Mouse (Mus musculus): ENCODE data around the gene Vangl1. TPM values are rescaled to one million over a fixed set of nuclear protein-coding genes. Genes with fewer than 3 reads are reported as not detected.
A peak's percentile ranks its signal among the peaks of the same experiment; 100 is the strongest.
"Not testable (repeated sequence)": the region's sequence is repeated elsewhere in the genome, so short reads cannot be mapped to it uniquely, and the experiment has no call there.

Gene Vangl1
- polyA plus RNA-seq, 1 experiment from 2014 or later: 52.9 TPM

- no peaks in the 10 kb centered on the region for H3K9me3 ChIP-seq (ENCODE audit: control insufficient read depth, low read length)
- no peak overlapping the region for H3K4me3 ChIP-seq (ENCODE audit: low read depth, low read length)
- H3K27me3 ChIP-seq (replicated peaks; ENCODE audit: control insufficient read depth, insufficient read depth, low read length): no peaks in the 10 kb centered on the region
- H3K27ac ChIP-seq (ENCODE audit: low read depth, low read length): no peak overlapping the region
- no peak overlapping the region for H3K9ac ChIP-seq (ENCODE audit: low read depth, low read length)
- no peaks in the 10 kb centered on the region for H3K36me3 ChIP-seq (ENCODE audit: control insufficient read depth, insufficient read depth, low read length)
- no peak overlapping the region for H3K4me2 ChIP-seq
- H3K4me1 ChIP-seq (replicated peaks; ENCODE audit: control insufficient read depth, insufficient read depth, low read length): no peaks in the 10 kb centered on the region; the same call in 1 of the 2 replicates
- WGBS: 61% methylated on average over 8 of the region's 8 CpGs
- DNase-seq (ENCODE audit: low spot score): no peak
- no peak for ATAC-seq (replicated peaks; ENCODE audit: low FRiP score)
Measured at GRCm38 (mm10) chr3:102174118-102174865, 30.2 kb downstream of the Vangl1 start.

- H3K4me1 ChIP-seq (replicated peaks; ENCODE audit: control insufficient read depth, insufficient read depth, low read length): peaks cover 20% of the 10 kb centered on the region
- no peak overlapping the region for H3K9ac ChIP-seq (ENCODE audit: low read depth, low read length)
- 82% methylated on average over 13 of the region's 13 CpGs for WGBS
- peak overlapping the region; percentile 53; the same call in 1 of the 2 replicates for H3K27ac ChIP-seq (ENCODE audit: low read depth, low read length)
- ATAC-seq (replicated peaks; ENCODE audit: low FRiP score) (no peak), DNase-seq (ENCODE audit: low spot score) (no peak)
- H3K4me2 ChIP-seq: no peak overlapping the region
- no peaks in the 10 kb centered on the region for H3K27me3 ChIP-seq (replicated peaks; ENCODE audit: control insufficient read depth, insufficient read depth, low read length)
- H3K36me3 ChIP-seq (ENCODE audit: control insufficient read depth, insufficient read depth, low read length): peaks cover 1% of the 10 kb centered on the region; the same call in 1 of the 2 replicates
- H3K4me3 ChIP-seq (ENCODE audit: low read depth, low read length): no peak overlapping the region
- no peaks in the 10 kb centered on the region for H3K9me3 ChIP-seq (ENCODE audit: control insufficient read depth, low read length)
Measured at GRCm38 (mm10) chr3:102169197-102169905, 35.1 kb downstream of the Vangl1 start.

GRCm38 (mm10) chr3:102167555-102168210 lies 36.8 kb downstream of the Vangl1 start:
- Histone ChIP-seq H3K27me3 (replicated peaks; ENCODE audit: control insufficient read depth, insufficient read depth, low read length) (no peaks in the 10 kb centered on the region), H3K36me3 (ENCODE audit: control insufficient read depth, insufficient read depth, low read length) (peaks cover 13% of the 10 kb centered on the region), H3K27ac (ENCODE audit: low read depth, low read length) (peak overlapping the region; percentile 96), H3K4me3 (ENCODE audit: low read depth, low read length) (no peak overlapping the region), H3K9me3 (ENCODE audit: control insufficient read depth, low read length) (no peaks in the 10 kb centered on the region), H3K4me2 (peak overlapping the region; percentile 37), H3K9ac (ENCODE audit: low read depth, low read length) (peak overlapping the region; percentile 56), H3K4me1 (replicated peaks; ENCODE audit: control insufficient read depth, insufficient read depth, low read length) (peaks cover 20% of the 10 kb centered on the region)
- ATAC-seq (replicated peaks; ENCODE audit: low FRiP score) (peak; percentile 19), DNase-seq (ENCODE audit: low spot score) (no peak)
- 9% methylated on average over 10 of the region's 10 CpGs for WGBS

GRCm38 (mm10) chr3:102166794-102167193 lies 37.7 kb downstream of the Vangl1 start:
- Histone ChIP-seq H3K4me2 (peak overlapping the region; percentile 37), H3K9ac (ENCODE audit: low read depth, low read length) (peak overlapping the region; percentile 26; the same call in 1 of the 2 replicates)

GRCm38 (mm10) chr3:102166287-102166620 lies 38.2 kb downstream of the Vangl1 start:
- ATAC-seq (replicated peaks; ENCODE audit: low FRiP score) (peak; percentile 53), DNase-seq (ENCODE audit: low spot score) (no peak)
- Histone ChIP-seq H3K9ac (ENCODE audit: low read depth, low read length) (no peak overlapping the region; the same call in 1 of the 2 replicates), H3K9me3 (ENCODE audit: control insufficient read depth, low read length) (no peaks in the 10 kb centered on the region), H3K4me1 (replicated peaks; ENCODE audit: control insufficient read depth, insufficient read depth, low read length) (peaks cover 20% of the 10 kb centered on the region), H3K27ac (ENCODE audit: low read depth, low read length) (peak overlapping the region; percentile 96), H3K4me3 (ENCODE audit: low read depth, low read length) (no peak overlapping the region), H3K36me3 (ENCODE audit: control insufficient read depth, insufficient read depth, low read length) (peaks cover 18% of the 10 kb centered on the region), H3K27me3 (replicated peaks; ENCODE audit: control insufficient read depth, insufficient read depth, low read length) (no peaks in the 10 kb centered on the region), H3K4me2 (peak overlapping the region; percentile 37)
- WGBS: 49% methylated on average over 4 of the region's 4 CpGs

More at GRCm38 (mm10) chr3:102166794-102167193, 37.7 kb downstream of the Vangl1 start:
- no peaks in the 10 kb centered on the region for H3K27me3 ChIP-seq (replicated peaks; ENCODE audit: control insufficient read depth, insufficient read depth, low read length)
- peaks cover 13% of the 10 kb centered on the region for H3K36me3 ChIP-seq (ENCODE audit: control insufficient read depth, insufficient read depth, low read length)
- ATAC-seq (replicated peaks; ENCODE audit: low FRiP score): no peak
- H3K4me1 ChIP-seq (replicated peaks; ENCODE audit: control insufficient read depth, insufficient read depth, low read length): peaks cover 20% of the 10 kb centered on the region
- DNase-seq (ENCODE audit: low spot score): no peak
- no peak overlapping the region for H3K4me3 ChIP-seq (ENCODE audit: low read depth, low read length)
- 71% methylated on average over 8 of the region's 8 CpGs for whole genome bisulfite sequencing
- no peaks in the 10 kb centered on the region for H3K9me3 ChIP-seq (ENCODE audit: control insufficient read depth, low read length)
- H3K27ac ChIP-seq (ENCODE audit: low read depth, low read length): peak overlapping the region; percentile 96

GRCm38 (mm10) chr3:102165536-102166286 lies 38.8 kb downstream of the Vangl1 start:
- peaks cover 20% of the 10 kb centered on the region for H3K4me1 ChIP-seq (replicated peaks; ENCODE audit: control insufficient read depth, insufficient read depth, low read length)

GRCm38 (mm10) chr3:102164911-102165310 lies 39.6 kb downstream of the Vangl1 start:
- Histone ChIP-seq H3K27ac (ENCODE audit: low read depth, low read length) (peak overlapping the region; percentile 96), H3K4me2 (peak overlapping the region; percentile 68), H3K9ac (ENCODE audit: low read depth, low read length) (peak overlapping the region; percentile 83), H3K27me3 (replicated peaks; ENCODE audit: control insufficient read depth, insufficient read depth, low read length) (no peaks in the 10 kb centered on the region), H3K4me3 (ENCODE audit: low read depth, low read length) (peak overlapping the region; percentile 65), H3K36me3 (ENCODE audit: control insufficient read depth, insufficient read depth, low read length) (peaks cover 24% of the 10 kb centered on the region), H3K4me1 (replicated peaks; ENCODE audit: control insufficient read depth, insufficient read depth, low read length) (peaks cover 22% of the 10 kb centered on the region), H3K9me3 (ENCODE audit: control insufficient read depth, low read length) (no peaks in the 10 kb centered on the region)
- ATAC-seq (replicated peaks; ENCODE audit: low FRiP score) (peak; percentile 5; the same call in 1 of the 2 replicates), DNase-seq (ENCODE audit: low spot score) (no peak)
- 41% methylated on average over 4 of the region's 4 CpGs for WGBS

More at GRCm38 (mm10) chr3:102165536-102166286, 38.8 kb downstream of the Vangl1 start:
- Histone ChIP-seq H3K27ac (ENCODE audit: low read depth, low read length) (peak overlapping the region; percentile 96), H3K36me3 (ENCODE audit: control insufficient read depth, insufficient read depth, low read length) (peaks cover 22% of the 10 kb centered on the region), H3K4me3 (ENCODE audit: low read depth, low read length) (peak overlapping the region; percentile 65), H3K9ac (ENCODE audit: low read depth, low read length) (peak overlapping the region; percentile 83), H3K9me3 (ENCODE audit: control insufficient read depth, low read length) (no peaks in the 10 kb centered on the region), H3K27me3 (replicated peaks; ENCODE audit: control insufficient read depth, insufficient read depth, low read length) (no peaks in the 10 kb centered on the region), H3K4me2 (peak overlapping the region; percentile 68)
- WGBS: 44% methylated on average over 21 of the region's 21 CpGs
- ATAC-seq (replicated peaks; ENCODE audit: low FRiP score) (peak; percentile 96), DNase-seq (ENCODE audit: low spot score) (peak; percentile 83)

GRCm38 (mm10) chr3:102163861-102164260 lies 40.6 kb downstream of the Vangl1 start:
- Histone ChIP-seq H3K4me3 (ENCODE audit: low read depth, low read length) (peak overlapping the region; percentile 65), H3K36me3 (ENCODE audit: control insufficient read depth, insufficient read depth, low read length) (peaks cover 26% of the 10 kb centered on the region), H3K4me2 (peak overlapping the region; percentile 68), H3K27ac (ENCODE audit: low read depth, low read length) (peak overlapping the region; percentile 96; the same call in 1 of the 2 replicates), H3K4me1 (replicated peaks; ENCODE audit: control insufficient read depth, insufficient read depth, low read length) (peaks cover 30% of the 10 kb centered on the region)
- not testable (repeated sequence) for ATAC-seq (replicated peaks; ENCODE audit: low FRiP score); H3K9ac ChIP-seq (ENCODE audit: low read depth, low read length); DNase-seq (ENCODE audit: low spot score); H3K9me3 ChIP-seq (ENCODE audit: control insufficient read depth, low read length); H3K27me3 ChIP-seq (replicated peaks; ENCODE audit: control insufficient read depth, insufficient read depth, low read length)
- 88% methylated on average over 1 of the region's 1 CpGs for WGBS

Data from liver, embryonic 11.5 days (tissue).